Mouse (Mus musculus) olfactory bulb, adult 2 months (tissue): ENCODE data around the gene C2cd4a.

Experiments used
- CTCF ChIP-seq: fragments of 200-500 bp; IDR thresholded peaks from 2 replicates; pipeline ENCODE4 v1.5.1; 2012; ENCODE audit warnings: low read depth, mild to moderate bottlenecking, low read length, moderate library complexity; ENCODE audit not compliant: insufficient read depth
- POLR2A ChIP-seq: fragments of 200-500 bp; IDR thresholded peaks from 2 replicates; pipeline ENCODE4 v1.6.1; 2012; ENCODE audit warnings: mild to moderate bottlenecking, low read depth, low read length, moderate library complexity; ENCODE audit not compliant: insufficient read depth

DNA sequence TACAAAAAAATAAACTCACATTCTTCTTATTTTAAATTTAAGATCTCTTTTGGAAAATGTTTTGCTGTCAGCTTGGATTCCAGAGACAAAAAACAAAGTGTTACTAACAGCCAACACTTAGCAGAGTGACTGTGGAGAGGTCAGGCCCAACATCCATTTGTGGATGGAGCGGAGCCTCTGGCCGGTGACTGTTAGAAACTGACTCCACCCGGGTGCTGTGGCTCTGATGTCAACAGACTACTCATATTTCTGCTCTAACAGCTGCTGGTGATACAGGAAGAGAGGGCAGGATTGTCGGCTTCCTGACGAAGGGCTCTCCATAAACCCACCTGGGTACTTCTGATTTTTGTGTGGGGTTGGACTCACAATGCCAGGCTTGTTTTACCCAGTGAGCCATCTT is 9.0 kb downstream of the C2cd4a start:
- no peak for TF ChIP-seq CTCF
- TF ChIP-seq POLR2A = no peak
